Mouse (Mus musculus): ENCODE measurements around the gene Eed.

GRCm38 (mm10) chr7:89979432-89980130, 1.2 kb downstream of the Eed start:
- no peak for TF ChIP-seq CTCF (IDR thresholded peaks at IDR 0.05; ENCODE audit: low read depth)
- TF ChIP-seq EP300 (IDR thresholded peaks at IDR 0.05; ENCODE audit: low read depth) = no peak
